Mouse (Mus musculus) lung, postnatal 0 days (tissue): Measurements from ENCODE around the gene Gm13693.

ENCODE experiments used
- CTCF ChIP-seq: IDR thresholded peaks from 2 replicates; pipeline ENCODE4 v1.5.1; 2016; ENCODE audit warnings: antibody characterized with exemption, mild to moderate bottlenecking
- EP300 ChIP-seq: IDR thresholded peaks from 2 replicates; pipeline ENCODE4 v1.6.1; 2016; ENCODE audit warnings: antibody characterized with exemption, mild to moderate bottlenecking, control low read depth

- TF ChIP-seq CTCF, result no peak
- no peak for TF ChIP-seq EP300
Observed at GRCm38 (mm10) chr2:83940931-83941361, 20.4 kb upstream of the Gm13693 start, which contains the start of gene Zswim2.
